Mouse (Mus musculus): ENCODE data around the gene Fam50a.
A peak's percentile ranks its signal among the peaks of the same experiment; 100 is the strongest.

Gene Fam50a

GRCm38 (mm10) chrX:74312540-74313464 lies at the start of gene Fam50a:
Gene Fam50a, plus strand, starts transcription at chrX:74313033.
- DNase-seq: peak; percentile 91 to 93

- DNase-seq: no peak
Measured at GRCm38 (mm10) chrX:74269736-74270061, 43.1 kb upstream of the Fam50a start.

DNA sequence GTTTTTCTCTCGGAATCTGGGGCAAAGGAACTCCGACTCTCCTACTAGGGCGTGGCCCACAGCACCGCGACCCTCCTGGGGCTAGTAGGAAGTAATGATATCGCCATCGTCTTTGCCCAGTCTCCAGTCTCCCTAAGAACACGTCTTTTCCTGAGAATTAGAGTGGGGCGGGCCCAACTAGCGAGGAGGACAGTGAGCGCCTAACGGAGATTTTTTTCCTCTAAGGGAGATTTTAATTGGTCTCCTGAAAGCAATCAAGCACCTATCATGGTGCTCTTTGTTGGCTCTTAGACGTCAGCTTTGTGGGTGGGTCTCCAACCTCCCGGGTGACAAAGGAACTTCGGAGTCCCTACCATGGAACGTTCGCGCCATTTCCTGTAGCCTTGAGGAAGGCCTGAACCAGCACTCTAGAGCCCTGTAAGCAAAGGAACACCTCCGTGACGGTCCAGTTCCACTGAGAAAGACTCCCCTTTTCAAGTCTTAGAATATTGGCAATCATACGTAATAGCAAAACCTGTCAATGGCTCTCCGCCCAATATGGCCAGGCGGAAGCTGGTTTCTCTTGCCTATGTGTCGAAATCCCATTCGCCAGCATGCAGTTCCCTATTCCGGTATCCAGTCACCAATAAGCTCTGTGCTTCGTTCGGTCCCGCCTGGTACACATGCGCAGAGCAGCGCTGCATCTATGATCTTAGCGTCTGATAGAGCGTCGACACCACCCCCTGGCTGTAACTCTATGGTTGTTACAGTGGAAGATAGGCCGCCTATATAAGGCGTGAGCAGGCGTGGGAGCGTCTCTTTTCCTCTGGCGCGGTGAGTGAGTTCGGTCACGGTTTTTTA lies 42.6 kb upstream of the Fam50a start, which contains the start of gene Rpl10:
TSS of gene Rpl10 (plus strand) at position 751 of the 840 bp plus-strand sequence.
- peak; percentile 89 to 93 for DNase-seq

DNA sequence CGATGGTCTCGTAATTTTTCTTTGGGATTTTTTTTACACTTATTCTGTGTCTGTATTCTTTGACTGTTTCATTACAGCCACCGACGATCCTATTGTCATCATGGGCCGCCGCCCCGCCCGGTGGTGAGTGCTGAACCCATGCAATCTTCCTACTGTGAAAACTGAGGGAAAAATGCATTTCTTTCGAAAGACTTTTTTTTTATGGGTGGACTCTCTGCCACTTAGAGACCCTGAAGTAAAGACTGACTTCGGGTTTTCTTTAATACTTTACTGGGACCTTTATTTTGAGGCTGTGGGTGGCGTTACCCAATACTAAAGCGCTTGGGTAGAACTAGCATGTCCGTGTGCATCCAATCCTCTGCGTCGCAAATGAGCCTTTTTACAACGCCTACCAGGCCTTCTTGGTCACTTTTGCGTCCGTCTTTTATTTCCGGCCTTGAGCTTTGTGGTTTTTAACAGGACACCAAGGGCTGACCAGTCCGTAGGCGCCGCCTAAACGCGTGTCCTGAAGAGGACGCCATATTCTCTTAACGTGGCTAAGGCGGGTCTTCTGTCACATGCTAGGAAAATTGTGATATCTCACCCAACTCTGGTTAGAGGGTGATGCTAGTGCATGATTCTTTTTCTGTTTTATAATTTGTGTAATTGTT lies 41.8 kb upstream of the Fam50a start:
- peak; percentile 36 to 43 for DNase-seq

GRCm38 (mm10) chrX:74273422-74274322 lies 39.2 kb upstream of the Fam50a start:
- peak in 1 of 2 experiments; percentile 16 for DNase-seq

GRCm38 (mm10) chrX:74277916-74278315 lies 34.9 kb upstream of the Fam50a start:
- no peak for DNase-seq

- DNase-seq: no peak
Measured at GRCm38 (mm10) chrX:74281041-74281731, 31.6 kb upstream of the Fam50a start.

DNA sequence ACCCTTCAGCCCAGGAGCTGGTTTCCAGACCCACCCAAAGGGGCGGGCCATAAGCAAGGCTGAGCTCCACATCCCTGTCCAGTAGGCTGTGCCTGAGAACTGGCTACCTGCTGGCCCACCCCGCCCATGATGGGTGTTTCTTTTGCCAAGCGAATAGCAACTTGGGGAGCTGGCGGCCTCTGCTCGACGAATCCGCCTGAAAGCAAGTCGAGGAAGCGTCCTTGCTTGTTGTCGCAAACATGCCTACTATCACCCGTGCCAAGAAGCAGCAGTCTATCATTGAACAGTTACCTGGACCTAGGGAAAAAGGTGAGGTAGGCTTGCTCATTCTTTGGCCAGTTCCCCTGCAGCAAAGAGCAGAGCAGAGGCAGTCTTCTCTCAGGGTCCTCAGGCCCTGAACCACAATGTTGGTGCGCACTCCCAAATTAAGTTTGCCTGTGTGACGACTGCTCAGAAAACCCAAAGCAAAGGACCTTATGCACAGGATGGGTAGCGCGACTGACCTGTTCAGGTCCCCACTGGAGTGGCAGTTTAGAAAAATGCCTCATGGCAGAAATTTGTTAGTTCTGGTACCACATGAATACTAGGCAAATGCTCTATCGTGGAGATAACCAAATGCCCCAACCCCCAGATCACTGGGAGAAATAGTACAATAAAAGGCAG lies 31.0 kb upstream of the Fam50a start, which contains the start of the genes Taz and Dnase1l1:
TSS of gene Taz (plus strand) at position 181 of the 663 bp plus-strand sequence.
TSS of gene Dnase1l1 (minus strand) at position 606 of the 663 bp plus-strand sequence.
- peak; percentile 69 to 81 for DNase-seq

GRCm38 (mm10) chrX:74282395-74283091 lies 30.3 kb upstream of the Fam50a start:
- DNase-seq: peak; percentile 90 to 93

DNA sequence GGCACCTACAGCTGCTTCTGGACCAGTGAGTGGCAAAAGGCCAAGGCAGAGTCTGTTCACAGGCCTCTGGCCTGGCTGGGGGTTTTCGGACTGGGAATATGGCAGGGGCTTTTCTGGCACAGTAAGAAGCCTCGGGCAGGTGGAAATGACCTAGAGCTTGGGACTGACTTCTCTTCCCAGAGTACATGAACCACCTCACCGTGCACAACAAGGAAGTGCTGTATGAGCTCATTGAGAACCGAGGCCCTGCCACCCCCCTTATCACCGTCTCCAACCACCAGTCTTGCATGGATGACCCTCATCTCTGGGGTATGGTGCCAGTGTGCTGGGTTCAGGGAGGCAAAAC lies 29.8 kb upstream of the Fam50a start:
- DNase-seq: no peak

DNA sequence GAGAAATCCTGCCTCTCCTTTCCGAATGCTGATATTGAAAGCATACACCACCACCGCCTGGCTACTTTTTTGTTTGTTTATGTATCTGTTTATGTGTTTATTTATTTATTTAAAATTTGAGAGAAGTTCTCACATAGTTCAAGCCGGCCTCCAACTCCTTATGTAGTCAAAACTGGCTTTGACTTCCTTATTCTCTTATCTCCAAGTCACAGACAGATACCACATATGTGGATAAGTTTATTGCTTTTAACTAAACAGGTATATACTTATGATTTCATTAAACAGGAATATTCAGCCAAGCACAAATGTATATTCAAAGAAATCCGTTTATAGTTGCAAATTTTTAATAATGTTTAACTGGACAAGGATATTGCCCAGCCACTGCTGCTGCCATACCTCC lies 19.4 kb upstream of the Fam50a start:
- no peak for DNase-seq

DNA sequence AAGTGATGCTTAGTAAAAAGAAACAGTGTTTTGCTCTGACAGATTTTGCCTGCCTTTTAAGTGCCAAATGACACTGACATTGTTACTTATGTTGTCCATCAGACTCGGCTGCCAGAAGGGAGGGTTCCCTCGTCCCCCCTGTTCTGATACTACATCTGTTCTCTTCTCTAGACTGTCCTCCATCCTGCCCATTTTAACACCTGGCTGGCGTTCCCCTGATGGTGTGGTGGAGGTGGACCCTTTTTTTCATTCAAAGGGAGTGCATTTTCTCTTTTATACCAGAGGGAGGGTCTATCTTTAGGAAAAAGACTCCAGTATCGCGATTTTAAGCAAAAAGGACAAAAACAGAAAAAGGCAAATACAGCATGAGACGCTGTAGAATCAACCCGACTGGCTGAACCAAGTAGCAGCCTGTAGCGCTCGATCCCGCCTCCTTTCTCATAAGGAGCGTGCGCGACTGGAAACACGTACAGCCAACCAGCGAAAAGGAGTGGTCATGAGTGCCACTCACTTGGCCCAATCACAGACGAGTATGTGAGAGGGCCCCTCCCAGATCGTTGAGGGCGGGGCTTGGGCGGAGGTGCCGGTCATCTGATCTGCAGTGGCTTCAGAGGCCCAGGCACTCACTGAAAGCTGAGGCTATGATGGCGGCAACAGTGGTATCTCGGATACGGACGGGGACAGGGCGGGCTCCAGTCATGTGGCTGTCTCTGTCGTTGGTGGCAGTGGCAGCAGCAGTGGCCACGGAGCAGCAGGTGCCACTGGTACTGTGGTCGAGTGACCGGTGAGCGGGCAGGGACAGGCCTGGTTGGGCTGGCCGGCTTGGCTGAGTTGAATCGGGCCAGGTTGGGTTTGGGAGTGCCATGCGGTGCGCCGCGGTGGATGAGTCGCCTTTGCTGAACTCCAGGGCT lies 16.0 kb upstream of the Fam50a start, which contains the start of gene Atp6ap1:
TSS of gene Atp6ap1 (plus strand) at position 560 of the 911 bp plus-strand sequence.
- peak; percentile 95 to 97 for DNase-seq

DNA sequence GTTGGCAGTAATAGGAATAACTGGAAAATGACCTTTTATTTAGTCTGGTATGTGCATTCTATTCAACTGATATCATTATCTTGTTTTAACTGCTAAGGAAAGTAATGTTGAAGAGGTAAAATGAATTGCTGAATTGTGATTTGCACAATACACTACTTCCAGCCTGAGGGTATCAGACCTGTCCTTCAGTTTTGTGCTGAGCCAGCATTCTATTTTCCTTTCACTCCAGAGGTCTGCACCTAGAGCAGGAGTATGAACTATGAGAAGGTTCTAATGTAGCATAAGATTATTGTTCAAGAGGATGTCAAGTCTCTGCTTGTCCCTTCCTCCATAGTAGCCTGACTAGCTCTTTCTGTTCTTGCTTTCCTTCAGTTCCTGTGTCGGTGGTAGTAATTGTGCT lies 14.5 kb upstream of the Fam50a start:
- DNase-seq: no peak

DNA sequence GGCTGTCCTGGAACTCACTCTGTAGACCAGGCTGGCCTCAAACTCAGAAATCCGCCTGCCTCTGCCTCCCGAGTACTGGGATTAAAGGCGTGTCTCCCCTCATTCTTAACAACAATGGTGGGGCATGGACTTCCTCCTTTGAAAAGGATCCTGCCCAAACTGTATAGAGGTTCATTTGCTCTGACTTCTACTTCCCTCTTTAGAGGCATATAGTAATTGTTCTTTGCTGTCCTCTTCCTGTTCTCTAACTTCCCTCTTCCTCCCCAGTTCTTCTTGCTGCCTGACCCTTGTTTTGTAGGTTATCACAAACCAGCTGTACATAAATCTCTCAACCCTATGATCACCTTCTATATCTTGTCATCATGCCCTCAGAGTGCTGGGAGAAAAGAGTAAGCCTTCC lies 13.1 kb upstream of the Fam50a start:
- DNase-seq: no peak

DNA sequence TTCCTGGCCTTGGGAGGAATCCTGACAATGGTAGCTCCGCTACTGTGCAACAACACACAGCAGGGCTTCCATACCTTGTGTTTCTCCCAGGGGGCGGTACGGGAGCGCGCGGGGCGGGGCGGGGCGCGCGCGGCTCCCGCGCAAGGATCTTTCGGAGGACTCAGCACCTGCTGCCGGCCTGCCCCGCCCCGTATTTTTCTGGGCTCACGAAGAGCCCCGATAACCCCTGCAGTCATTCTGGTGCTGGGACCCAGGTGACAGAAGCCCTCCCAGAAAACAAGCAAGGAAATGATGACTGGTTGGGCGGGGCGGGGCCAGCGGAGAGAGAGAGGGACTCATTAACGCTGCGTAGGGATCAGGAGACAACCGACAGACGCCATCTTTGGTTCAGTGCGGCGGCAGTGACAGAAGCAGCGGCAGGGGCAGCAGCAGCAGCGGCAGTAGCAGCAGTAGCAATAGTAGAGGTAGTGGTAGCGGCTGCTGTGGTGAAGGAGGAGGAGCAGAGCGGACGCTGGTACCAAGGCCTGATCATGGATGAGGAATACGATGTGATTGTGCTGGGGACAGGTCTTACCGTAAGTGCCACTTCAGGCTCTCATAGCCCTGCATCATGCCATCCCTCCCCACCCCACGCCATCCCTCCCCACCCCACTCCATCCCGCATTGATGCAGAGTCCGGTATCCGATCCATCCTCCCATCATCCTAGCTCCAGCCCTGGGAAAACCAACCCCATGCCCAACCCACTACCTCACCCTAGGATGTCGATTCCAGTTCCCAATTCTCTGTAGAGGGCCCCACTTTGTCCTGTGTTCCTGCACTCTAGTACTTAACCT lies 7.7 kb upstream of the Fam50a start, which contains the start of gene Gdi1:
TSS of gene Gdi1 (plus strand) at position 132 of the 834 bp plus-strand sequence.
- DNase-seq: peak; percentile 81 to 83

DNA sequence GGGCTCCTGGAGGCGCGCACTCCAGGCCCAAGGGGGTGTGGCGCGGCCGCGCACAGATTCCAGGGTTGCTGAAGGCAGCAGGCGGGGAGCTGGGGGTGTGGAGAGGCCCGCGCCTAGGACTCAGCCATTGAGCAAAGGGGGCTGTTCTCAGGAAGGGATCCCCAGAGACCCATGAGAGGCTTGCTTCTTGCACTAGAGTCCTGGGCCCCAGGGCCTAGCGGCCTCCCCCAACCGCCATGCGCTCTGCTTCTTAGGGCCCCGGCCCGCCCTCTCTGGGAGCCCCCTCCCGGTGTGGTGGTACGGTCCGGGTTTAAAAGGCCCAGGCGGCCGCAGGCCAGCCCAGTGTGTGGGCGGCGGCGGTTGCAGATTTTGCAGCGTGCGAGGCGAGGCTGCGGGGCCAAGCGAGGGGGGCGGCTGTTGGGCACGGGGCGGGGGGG lies 15.9 kb downstream of the Fam50a start, which contains the start of gene Plxna3:
TSS of gene Plxna3 (plus strand) at position 342 of the 437 bp plus-strand sequence.
- peak; percentile 79 to 85 for DNase-seq

- peak; percentile 28 to 30 for DNase-seq
Measured at GRCm38 (mm10) chrX:74329215-74329671, 16.4 kb downstream of the Fam50a start.
